Mouse (Mus musculus) cortical plate, adult 2 months (tissue): ENCODE measurements at regions not wholly inside any gene's neighbourhood (a gene's known extent, or its start where the extent isn't known, plus 50 kb on each side); places are given as distances from the start of the nearest gene placed in this dataset.

Experiments
- CTCF ChIP-seq: fragments of 200-500 bp; IDR thresholded peaks from 2 replicates; pipeline ENCODE4 v1.5.1; 2011; ENCODE audit warnings: mild to moderate bottlenecking, control low read depth, low read length; ENCODE audit not compliant: insufficient read depth; ENCODE audit errors: extremely low read depth
- POLR2A ChIP-seq: fragments of 200-500 bp; IDR thresholded peaks from 2 replicates; pipeline ENCODE4 v1.6.1; 2011; ENCODE audit warnings: mild to moderate bottlenecking, low read length, control low read depth; ENCODE audit not compliant: insufficient read depth; ENCODE audit errors: extremely low read depth

- no peak for TF ChIP-seq POLR2A
- no peak for TF ChIP-seq CTCF
These were observed 220.1 kb downstream of the Rplp1 start for GRCm38 (mm10) chr9:61694206-61694605.
